Mouse (Mus musculus) adipocyte (in vitro differentiated cells): ENCODE results near the gene Prl2b1.

ENCODE experiments used
- DNase-seq: peaks from one replicate; pipeline ENCODE4 v3.0.0-alpha.2; 2016; ENCODE audit warnings: low spot score

Prl2b1 gene

GRCm38 (mm10) chr13:27390746-27391145 lies at the start of gene Prl2b1:
Prl2b1 (minus strand) TSS chr13:27390846.
- no peak for DNase-seq

GRCm38 (mm10) chr13:27438588-27438987 lies 47.9 kb upstream of the Prl2b1 start, which contains the start of gene Prl8a6:
Prl8a6 (minus strand) TSS chr13:27438688.
- no peak for DNase-seq

GRCm38 (mm10) chr13:27433159-27433558 lies 42.5 kb upstream of the Prl2b1 start:
- DNase-seq = no peak

GRCm38 (mm10) chr13:27413640-27414039 lies 23.0 kb upstream of the Prl2b1 start:
- no peak for DNase-seq

- peak; percentile 65 for DNase-seq
Observed at GRCm38 (mm10) chr13:27399061-27399724, 8.5 kb upstream of the Prl2b1 start.

- DNase-seq = no peak
Observed at GRCm38 (mm10) chr13:27345373-27345772, 45.3 kb downstream of the Prl2b1 start, which contains the start of gene Prl8a2. Prl8a2 (plus strand) TSS chr13:27345673.

- peak; percentile 4 for DNase-seq
Observed at GRCm38 (mm10) chr13:27342733-27343275, 47.8 kb downstream of the Prl2b1 start.

- no peak for DNase-seq
Observed at GRCm38 (mm10) chr13:27334989-27335388, 55.7 kb downstream of the Prl2b1 start.
